Mouse (Mus musculus) urinary bladder, postnatal 25 days (tissue): Measurements from ENCODE around the gene Gpr141.
"Not testable (repeated sequence)": the region's sequence is repeated elsewhere in the genome, so short reads cannot be mapped to it uniquely, and the experiment has no call there.

Source experiments
- DNase-seq: peaks from one replicate; pipeline ENCODE4 v3.0.0; 2022; ENCODE audit warnings: low spot score

Gpr141 gene

GRCm38 (mm10) chr13:19824071-19824470, at the start of gene Gpr141:
Gene Gpr141 (minus strand): TSS chr13:19824257.
- no peak for DNase-seq

DNA sequence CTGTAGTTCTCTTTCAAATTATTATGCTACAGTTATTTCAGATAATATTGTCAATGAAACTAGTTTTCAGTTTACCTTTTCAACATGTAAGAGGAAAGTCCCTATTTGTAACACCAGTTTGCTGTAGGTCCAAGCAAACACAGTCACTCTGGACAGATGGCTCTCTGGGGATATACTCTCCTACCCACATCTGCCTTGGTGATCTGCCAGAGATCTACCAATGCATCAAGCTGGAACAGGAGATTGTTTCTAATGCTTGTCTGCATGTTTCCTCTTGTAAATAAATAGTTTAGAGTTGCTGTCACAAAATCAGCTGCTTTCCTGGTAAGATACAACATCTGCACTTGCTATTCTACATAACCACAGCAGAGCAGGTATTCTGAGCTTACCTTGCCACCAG, 40.2 kb upstream of the Gpr141 start:
- DNase-seq: no peak

GRCm38 (mm10) chr13:19854629-19855333, 30.7 kb upstream of the Gpr141 start:
- no peak for DNase-seq

GRCm38 (mm10) chr13:19854049-19854448, 30.0 kb upstream of the Gpr141 start:
- no peak for DNase-seq

- no peak for DNase-seq
Observed at GRCm38 (mm10) chr13:19843448-19843847, 19.4 kb upstream of the Gpr141 start.

- no peak for DNase-seq
Observed at GRCm38 (mm10) chr13:19842707-19843106, 18.6 kb upstream of the Gpr141 start.

GRCm38 (mm10) chr13:19841615-19842014, 17.6 kb upstream of the Gpr141 start:
- no peak for DNase-seq

DNA sequence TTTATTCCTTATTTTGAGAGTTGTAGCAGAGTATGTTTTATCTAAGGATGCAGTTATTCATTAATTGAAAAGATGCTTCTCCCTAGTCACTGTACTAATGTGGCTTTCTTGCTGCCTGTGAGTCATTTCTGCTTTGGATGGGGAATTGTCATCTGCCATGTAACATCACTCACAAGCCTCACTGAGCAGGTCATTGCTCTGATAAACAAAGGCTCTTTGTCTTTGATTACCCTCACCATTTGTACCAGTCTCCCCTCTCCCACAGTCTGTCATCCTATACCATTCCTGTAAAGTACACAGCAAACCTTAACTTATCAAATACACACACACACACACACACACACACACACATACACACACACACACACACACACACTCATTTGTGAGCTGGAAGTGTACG, 16.1 kb upstream of the Gpr141 start:
- DNase-seq: no peak

DNA sequence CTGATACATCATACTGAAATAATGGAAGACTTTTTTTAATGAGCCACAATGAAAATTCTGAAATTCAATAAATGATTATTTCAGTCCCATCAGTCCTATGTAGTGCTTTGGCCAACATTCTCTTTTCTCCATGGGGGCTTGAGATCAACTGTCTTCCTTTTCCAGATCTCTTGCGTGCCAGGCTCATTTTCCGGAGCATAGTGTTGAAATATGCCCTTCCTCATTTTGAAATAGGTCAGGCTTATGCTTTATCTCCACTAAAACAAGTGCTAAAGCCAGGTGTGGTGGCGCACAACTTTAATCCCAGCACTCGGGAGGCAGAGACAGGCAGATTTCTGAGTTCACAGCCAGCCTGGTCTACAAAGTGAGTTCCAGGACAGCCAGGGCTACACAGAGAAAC, 6.5 kb upstream of the Gpr141 start:
- DNase-seq: no peak

GRCm38 (mm10) chr13:19828095-19828494, 4.0 kb upstream of the Gpr141 start:
- DNase-seq: no peak

DNA sequence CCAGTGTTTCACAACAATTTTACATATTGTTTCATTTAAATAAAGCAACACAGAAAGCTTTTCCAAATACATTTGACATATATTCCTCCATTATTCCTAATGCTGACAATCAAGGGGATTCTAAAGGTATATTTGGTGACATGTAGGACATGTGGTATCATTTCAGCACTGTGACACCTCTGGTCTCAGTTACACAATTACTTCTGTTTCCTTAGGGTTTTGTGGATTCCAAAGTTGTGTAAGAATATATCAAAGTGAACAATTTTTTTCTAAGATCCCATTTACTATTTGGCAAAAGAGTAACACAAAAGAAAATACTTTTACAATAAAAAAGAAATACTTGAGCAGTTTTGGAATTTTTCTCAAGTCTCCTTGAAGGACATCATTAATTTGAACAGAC, 2.4 kb downstream of the Gpr141 start:
- no peak for DNase-seq

DNA sequence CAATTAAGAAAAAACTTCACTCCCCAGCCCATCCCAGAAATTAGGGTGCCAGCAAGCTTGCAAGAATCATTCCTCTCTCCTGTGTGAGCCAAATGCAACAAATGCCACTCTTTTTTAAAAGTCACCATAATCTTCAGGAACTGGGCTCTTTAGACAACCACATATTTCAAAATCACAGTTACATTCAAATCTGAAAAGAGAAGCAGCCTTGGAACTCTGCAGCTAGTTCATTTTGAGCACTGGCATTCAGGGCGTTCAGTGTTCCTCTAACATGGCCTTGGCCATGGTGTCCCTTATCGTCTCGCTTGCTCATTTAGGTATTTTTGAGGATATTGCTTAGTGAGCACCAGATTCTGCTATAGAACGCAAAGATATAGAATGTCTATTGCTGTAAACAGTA, 4.1 kb downstream of the Gpr141 start:
- DNase-seq: no peak

GRCm38 (mm10) chr13:19819243-19819642, 4.8 kb downstream of the Gpr141 start:
- no peak for DNase-seq

DNA sequence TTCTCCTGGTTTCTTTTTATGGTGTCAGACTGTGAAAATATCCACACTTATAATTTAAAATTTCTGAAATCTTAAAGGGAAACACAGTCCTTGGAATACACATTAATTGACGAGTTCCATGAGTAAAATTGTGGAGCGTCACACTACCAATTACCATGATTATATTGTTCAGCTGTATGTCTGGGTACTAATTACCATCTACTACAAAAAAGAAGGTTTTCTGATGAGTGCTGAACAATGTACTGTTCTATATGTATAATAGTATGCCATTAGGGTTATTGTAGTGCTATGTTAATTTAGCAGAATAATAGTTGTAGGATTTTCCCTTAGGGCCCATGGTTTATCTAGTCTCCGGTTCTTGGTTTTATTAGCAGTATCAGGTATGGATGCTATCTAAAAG, 29.1 kb downstream of the Gpr141 start:
- DNase-seq: no peak

GRCm38 (mm10) chr13:19794486-19794885, 29.6 kb downstream of the Gpr141 start:
- no peak for DNase-seq

- DNase-seq: no peak
Observed at GRCm38 (mm10) chr13:19793761-19794160, 30.3 kb downstream of the Gpr141 start.

- DNase-seq: not testable (repeated sequence)
Observed at GRCm38 (mm10) chr13:19787946-19788345, 36.1 kb downstream of the Gpr141 start.

DNA sequence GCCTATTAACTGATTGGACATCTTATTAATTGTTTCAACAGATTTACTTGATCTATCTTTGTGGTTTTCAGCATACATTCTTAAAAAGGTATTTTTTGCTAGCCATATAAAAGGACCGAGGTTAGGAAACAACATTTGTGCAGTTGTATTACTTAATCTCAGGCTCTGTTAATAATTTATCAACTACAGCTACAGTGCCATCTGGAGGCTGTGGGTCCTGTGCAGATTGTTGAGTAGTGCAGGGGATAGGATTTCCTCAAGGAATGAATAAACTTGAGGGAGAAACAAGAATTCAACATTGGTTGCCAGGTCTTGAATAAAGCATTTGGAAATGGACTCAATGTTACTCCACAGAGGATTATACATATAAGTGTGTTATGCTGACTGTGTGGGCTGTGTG, 53.9 kb downstream of the Gpr141 start:
- DNase-seq: no peak

DNA sequence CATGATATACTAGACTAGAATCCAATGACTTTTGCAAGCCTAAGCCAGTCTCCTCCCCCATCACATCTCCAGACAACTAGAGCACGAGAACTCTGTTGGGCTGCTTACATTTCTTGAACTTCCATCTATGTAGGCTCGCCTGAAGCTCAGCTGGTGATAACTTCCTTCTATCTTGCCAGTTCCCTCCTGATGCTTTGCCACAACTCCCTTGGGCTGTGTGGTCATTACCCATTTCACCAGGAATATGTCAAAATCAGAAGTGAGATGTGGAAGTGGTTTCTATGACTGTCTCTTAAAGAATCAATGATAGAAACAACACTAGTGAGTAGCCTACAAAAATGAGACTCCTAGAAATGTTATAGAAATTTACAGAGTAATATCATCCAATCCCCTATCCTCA, 56.9 kb downstream of the Gpr141 start:
- DNase-seq: no peak

GRCm38 (mm10) chr13:19764276-19764675, 59.8 kb downstream of the Gpr141 start:
- DNase-seq: no peak

DNA sequence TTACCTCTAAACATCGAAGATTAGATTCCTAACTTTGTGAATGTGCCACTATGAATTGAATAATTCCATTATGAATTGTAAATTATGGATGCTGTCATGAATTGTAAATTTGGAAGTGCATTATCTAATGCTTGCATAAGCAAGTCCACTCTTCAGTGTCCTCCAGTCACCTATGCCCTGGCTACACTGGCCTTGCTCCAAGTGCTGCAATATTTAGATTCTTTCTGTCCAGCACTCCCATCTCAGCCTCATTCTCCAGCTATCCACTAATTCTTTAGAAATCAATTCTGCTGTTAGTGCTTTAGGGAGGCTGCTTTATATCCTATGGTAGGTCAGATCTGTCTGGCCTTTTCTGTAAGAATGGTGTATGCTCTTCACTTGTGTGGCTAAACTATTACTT, 60.8 kb downstream of the Gpr141 start:
- DNase-seq: no peak

DNA sequence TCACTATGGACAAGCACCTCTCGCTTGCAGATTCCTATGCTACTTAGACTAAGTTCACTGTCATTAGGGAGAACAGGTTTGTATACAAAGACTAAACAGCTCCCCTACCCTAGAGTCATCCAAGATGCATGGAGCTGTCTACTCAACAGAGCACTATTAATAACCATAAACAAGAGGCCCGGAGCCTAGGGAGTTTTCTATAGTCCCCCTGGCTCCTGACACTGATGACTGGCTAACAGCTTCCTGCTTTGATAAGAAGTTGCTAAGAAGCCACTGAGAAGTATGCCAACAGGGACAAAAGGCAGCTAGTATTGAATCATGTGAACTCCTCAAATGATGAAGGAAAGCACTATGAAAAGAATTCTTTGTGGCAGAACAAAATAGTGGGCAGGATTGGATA, 78.3 kb downstream of the Gpr141 start:
- DNase-seq: no peak

- no peak for DNase-seq
Observed at GRCm38 (mm10) chr13:19744536-19744935, 79.5 kb downstream of the Gpr141 start.

DNA sequence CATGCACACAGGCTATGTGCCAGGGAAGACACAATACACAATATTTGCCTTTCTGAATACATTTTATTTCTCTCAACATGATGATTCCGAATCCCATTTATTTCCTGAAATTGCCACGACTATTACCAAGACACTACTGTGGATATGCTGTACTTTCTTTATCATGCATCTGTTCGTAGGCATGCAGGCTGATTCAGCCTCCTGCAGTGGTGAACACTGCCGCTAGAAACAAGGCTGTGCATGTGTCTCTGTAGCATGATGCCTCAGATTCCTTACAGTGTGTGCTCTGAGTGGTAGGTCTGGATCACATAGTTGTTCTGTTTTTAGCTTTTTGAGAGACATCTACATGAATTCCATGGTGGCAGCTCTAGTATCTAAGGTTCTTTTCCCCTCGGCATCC, 89.5 kb downstream of the Gpr141 start:
- no peak for DNase-seq

GRCm38 (mm10) chr13:19730826-19731225, 93.2 kb downstream of the Gpr141 start:
- DNase-seq: no peak
